Mouse (Mus musculus) adrenal gland, adult 10 weeks (tissue): ENCODE data around the gene Maged1. TPM values are rescaled to one million over a fixed set of nuclear protein-coding genes. Genes with fewer than 3 reads are reported as not detected.

Experiments
- polyA plus RNA-seq: library from polyadenylated mRNA; stranded (reverse); fragments of 350-450 nt; fragmentation: Illumina TruSeq; extraction: RNeasy Lipid Tissue Mini Kit (QIAGEN cat#74804); gene quantifications from one replicate; pipeline ENCODE4 v1.2.3, GENCODE M21; 2014; ENCODE audit warnings: low read depth, low replicate concordance

Gene Maged1
- 77.2 TPM for polyA plus RNA-seq

DNA sequence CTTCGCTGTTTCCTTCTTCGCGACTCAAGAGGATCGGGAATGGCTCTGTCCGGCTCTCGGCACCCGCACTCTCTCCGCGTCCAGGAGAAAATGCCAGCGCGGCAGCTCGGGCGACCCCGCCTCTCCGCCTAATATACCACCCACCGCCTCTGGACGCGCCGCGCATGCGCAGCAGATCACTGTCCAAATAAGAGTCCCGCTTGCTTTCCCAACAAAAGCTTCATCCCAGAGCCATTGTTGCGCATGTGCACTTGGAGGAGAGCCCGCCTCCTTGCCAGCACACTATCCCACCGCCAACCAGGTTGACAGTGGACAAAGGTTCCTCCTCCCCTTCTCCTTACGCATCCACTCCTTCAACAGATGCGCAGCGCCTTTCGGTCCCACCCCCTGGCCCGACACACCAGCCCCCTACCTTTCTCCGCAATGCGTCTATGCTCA lies at the start of gene Maged1:
TSS of gene Maged1 (minus strand) at position 226 of the 438 bp plus-strand sequence.

Other genes with a start within 250 kb of the Maged1 start
- gene Fam90a1b, start 175.4 kb downstream of the Maged1 start, polyA plus RNA-seq: not detected
- gene Apoo, start 175.0 kb downstream of the Maged1 start, polyA plus RNA-seq: 266 TPM
- 27.3 TPM for gene Gspt2, start 93.9 kb upstream of the Maged1 start, polyA plus RNA-seq
- gene Zxdb, start 182.4 kb upstream of the Maged1 start, polyA plus RNA-seq: 14.6 TPM